Mouse (Mus musculus) neural tube, embryonic 14.5 days (tissue): Measurements from ENCODE around the gene Cideb. TPM values are rescaled to one million over a fixed set of nuclear protein-coding genes. Genes with fewer than 3 reads are reported as not detected.
A peak's percentile ranks its signal among the peaks of the same experiment; 100 is the strongest.
"Not testable (repeated sequence)": the region's sequence is repeated elsewhere in the genome, so short reads cannot be mapped to it uniquely, and the experiment has no call there.

ENCODE experiments used
- ATAC-seq: fragments of 200-750 bp; cut with Nextera tagmentation; 2 replicates; pipeline ENCODE4 v1.8.0; 2017; ENCODE audit warnings: low read depth, mild to moderate bottlenecking, moderate TSS enrichment, moderate library complexity
- H3K27ac ChIP-seq: fragments of 300-500 bp; sonication (generic); 2 replicates; pipeline ENCODE4 v1.5.1; 2014; ENCODE audit warnings: low read depth, mild to moderate bottlenecking, control low read depth, low read length, moderate library complexity, mixed read lengths
- H3K27me3 ChIP-seq: fragments of 300-500 bp; sonication (generic); 2 replicates; pipeline ENCODE4 v1.6.1; 2014; ENCODE audit warnings: low read length; ENCODE audit not compliant: control insufficient read depth, insufficient read depth
- H3K36me3 ChIP-seq: fragments of 300-500 bp; sonication (generic); 2 replicates; pipeline ENCODE4 v1.6.1; 2014; ENCODE audit warnings: low read length, mixed read lengths; ENCODE audit not compliant: control insufficient read depth, insufficient read depth
- H3K4me1 ChIP-seq: fragments of 300-500 bp; sonication (generic); 2 replicates; pipeline ENCODE4 v1.6.1; 2014; ENCODE audit warnings: low read length; ENCODE audit not compliant: control insufficient read depth, insufficient read depth
- H3K4me2 ChIP-seq: fragments of 300-500 bp; sonication (generic); 2 replicates; pipeline ENCODE4 v1.6.1; 2014; ENCODE audit warnings: mild to moderate bottlenecking, low read depth, low read length, control low read depth
- H3K4me3 ChIP-seq: fragments of 300-500 bp; sonication (generic); 2 replicates; pipeline ENCODE4 v1.5.1; 2014; ENCODE audit warnings: low read depth, low read length, control low read depth, mixed read lengths
- H3K9ac ChIP-seq: fragments of 300-500 bp; sonication (generic); replicated peaks from 2 replicates; pipeline ENCODE4 v1.6.1; 2014; ENCODE audit warnings: low read depth, mild to moderate bottlenecking, control low read depth, low read length, mixed read lengths
- H3K9me3 ChIP-seq: fragments of 300-500 bp; sonication (generic); 2 replicates; pipeline ENCODE4 v1.6.1; 2016; ENCODE audit warnings: low read length; ENCODE audit not compliant: control insufficient read depth
- WGBS: fragments of 180-500 bp; shearing (Covaris S2); extraction: QIAGEN DNeasy Blood & Tissue Kit; methylation state at CpG from one replicate; pipeline ENCODE4 v1.1.7; 2014; 5-methylcytosine and 5-hydroxymethylcytosine counted together
- polyA plus RNA-seq: library from polyadenylated mRNA; unstranded; fragments of >200 nt; fragmentation: Nextera tagmentation; extraction: Ambion mirVana; gene quantifications from 2 replicates; pipeline ENCODE4 v1.2.1, GENCODE M21; 2014

Gene Cideb
- polyA plus RNA-seq, 1 experiment from 2014 or later = not detected

- peaks cover 19% of the 10 kb centered on the region for H3K27me3 ChIP-seq
- ATAC-seq = no peak
- WGBS = 76% methylated on average over 16 of the region's 16 CpGs
These were observed 10.9 kb upstream of the Cideb start for GRCm38 (mm10) chr14:55769087-55769703.

GRCm38 (mm10) chr14:55768555-55768954, 10.3 kb upstream of the Cideb start:
- 87% methylated on average over 6 of the region's 6 CpGs for WGBS
- H3K4me2 ChIP-seq = no peak overlapping the region
- H3K4me3 ChIP-seq = no peak overlapping the region
- 0 out of 2 replicates have a peak, but pooled peaks cover 2% of the 10 kb centered on the region for H3K4me1 ChIP-seq
- no peaks in the 10 kb centered on the region for H3K36me3 ChIP-seq
- H3K27ac ChIP-seq = no peak overlapping the region
- peaks cover 20% of the 10 kb centered on the region for H3K27me3 ChIP-seq
- H3K9me3 ChIP-seq = no peaks in the 10 kb centered on the region
- no peak overlapping the region for H3K9ac ChIP-seq
- ATAC-seq = no peak

More at GRCm38 (mm10) chr14:55769087-55769703, 10.9 kb upstream of the Cideb start:
- Histone ChIP-seq H3K9me3 (no peaks in the 10 kb centered on the region), H3K4me1 (0 out of 2 replicates have a peak, but pooled peaks cover 2% of the 10 kb centered on the region), H3K4me3 (no peak overlapping the region), H3K36me3 (no peaks in the 10 kb centered on the region), H3K9ac (no peak overlapping the region), H3K4me2 (no peak overlapping the region), H3K27ac (no peak overlapping the region)

GRCm38 (mm10) chr14:55767519-55768414, 9.5 kb upstream of the Cideb start:
- 11% methylated on average over 50 of the region's 52 CpGs for WGBS
- Histone ChIP-seq H3K4me3 (peak overlapping the region; percentile 35), H3K4me1 (0 out of 2 replicates have a peak, but pooled peaks cover 2% of the 10 kb centered on the region), H3K9me3 (no peaks in the 10 kb centered on the region), H3K4me2 (peak overlapping the region; percentile 68), H3K27me3 (peaks cover 23% of the 10 kb centered on the region), H3K9ac (peak overlapping the region; percentile 50), H3K27ac (no peak overlapping the region; the same call in 1 of the 2 replicates), H3K36me3 (no peaks in the 10 kb centered on the region)
- ATAC-seq = peak; percentile 73

GRCm38 (mm10) chr14:55765696-55766095, 7.4 kb upstream of the Cideb start, which contains the start of gene Ltb4r1:
Gene Ltb4r1 (plus strand): TSS chr14:55765962.
- Histone ChIP-seq H3K4me2 (no peak within 1 kb of the TSS), H3K4me1 (peaks cover 9% of the 10 kb centered on the region; the same call in 1 of the 2 replicates), H3K27ac (no peak within 1 kb of the TSS), H3K9ac (no peak within 1 kb of the TSS), H3K27me3 (peaks cover 33% of the 10 kb centered on the region), H3K4me3 (no peak within 1 kb of the TSS), H3K9me3 (no peaks in the 10 kb centered on the region), H3K36me3 (no peaks in the 10 kb centered on the region)
- ATAC-seq = no peak
- 75% methylated on average over 4 of the region's 4 CpGs for WGBS

- ATAC-seq = no peak
- no peak overlapping the region for H3K9ac ChIP-seq
- no peaks in the 10 kb centered on the region for H3K9me3 ChIP-seq
- H3K27ac ChIP-seq = no peak overlapping the region; the same call in 1 of the 2 replicates
- WGBS = 67% methylated on average over 7 of the region's 7 CpGs
- H3K4me2 ChIP-seq = no peak overlapping the region
- H3K4me1 ChIP-seq = peaks cover 9% of the 10 kb centered on the region; the same call in 1 of the 2 replicates
- no peaks in the 10 kb centered on the region for H3K36me3 ChIP-seq
- no peak overlapping the region for H3K4me3 ChIP-seq
- H3K27me3 ChIP-seq = peaks cover 28% of the 10 kb centered on the region
These were observed 4.9 kb upstream of the Cideb start for GRCm38 (mm10) chr14:55763166-55763565.

- H3K9ac ChIP-seq = peak overlapping the region; percentile 68
- peak overlapping the region; percentile 83 for H3K4me2 ChIP-seq
- ATAC-seq = peak; percentile 81
- H3K9me3 ChIP-seq = no peaks in the 10 kb centered on the region
- H3K27ac ChIP-seq = peak overlapping the region; percentile 52
- H3K4me1 ChIP-seq = peaks cover 7% of the 10 kb centered on the region; the same call in 1 of the 2 replicates
- H3K36me3 ChIP-seq = no peaks in the 10 kb centered on the region
- peak overlapping the region; percentile 45 for H3K4me3 ChIP-seq
- WGBS = under 1% methylated on average over 77 of the region's 77 CpGs
- H3K27me3 ChIP-seq = peaks cover 25% of the 10 kb centered on the region
These were observed 4.0 kb upstream of the Cideb start for GRCm38 (mm10) chr14:55762001-55762821.

- Histone ChIP-seq H3K36me3 (peaks cover 1% of the 10 kb centered on the region; the same call in 1 of the 2 replicates), H3K4me1 (peaks cover 7% of the 10 kb centered on the region; the same call in 1 of the 2 replicates), H3K9ac (peak within 1 kb of the TSS; percentile 68), H3K9me3 (no peaks in the 10 kb centered on the region), H3K4me3 (peak within 1 kb of the TSS; percentile 45), H3K27me3 (peaks cover 19% of the 10 kb centered on the region), H3K27ac (peak within 1 kb of the TSS; percentile 52), H3K4me2 (peak within 1 kb of the TSS; percentile 83)
- WGBS = 82% methylated on average over 6 of the region's 6 CpGs
- ATAC-seq = no peak
These were observed 2.9 kb upstream of the Cideb start, which contains the start of gene Ltb4r2 for GRCm38 (mm10) chr14:55761163-55761562. Gene Ltb4r2 (plus strand): TSS chr14:55761428.

GRCm38 (mm10) chr14:55760156-55760555, 1.9 kb upstream of the Cideb start:
- peaks cover 19% of the 10 kb centered on the region for H3K27me3 ChIP-seq
- not testable (repeated sequence) for H3K4me2 ChIP-seq, H3K36me3 ChIP-seq, H3K27ac ChIP-seq, H3K4me1 ChIP-seq, H3K9ac ChIP-seq, H3K9me3 ChIP-seq, H3K4me3 ChIP-seq
- ATAC-seq = 0 out of 2 replicates have a peak, but pooled peaks have one; percentile 15
- WGBS = 0% methylated on average over 6 of the region's 6 CpGs
